Mouse (Mus musculus): Measurements from ENCODE around the gene Hoxa4. TPM values are rescaled to one million over a fixed set of nuclear protein-coding genes. Genes with fewer than 3 reads are reported as not detected.
A peak's percentile ranks its signal among the peaks of the same experiment; 100 is the strongest.

Gene Hoxa4
- total and polyA plus RNA-seq, 3 experiments: not detected

- TF ChIP-seq CTCF (IDR thresholded peaks at IDR 0.05; ENCODE audit: low read depth, low read length) (peak; percentile 83), GATA1 (IDR thresholded peaks at IDR 0.05; ENCODE audit: borderline replicate concordance, low read length) (no peak)
- peak; percentile 60 for ATAC-seq (ENCODE audit: extremely low read depth, insufficient number of reproducible peaks, low FRiP score, poor library complexity, severe bottlenecking)
- Histone ChIP-seq H3K9me3 (replicated peaks) (peaks cover 9% of the 10 kb centered on the region), H3K4me3 (ENCODE audit: low read depth, low read length) (peak within 1 kb of the TSS; percentile 62; the same call in 1 of the 2 replicates), H3K4me1 (ENCODE audit: insufficient read depth, low read depth, low read length) (peaks cover 10% of the 10 kb centered on the region), H3K36me3 (replicated peaks) (no peaks in the 10 kb centered on the region), H3K27me3 (ENCODE audit: insufficient read depth, low read length) (peaks cover 51% of the 10 kb centered on the region)
- DNase-seq (ENCODE audit: low spot score): peak; percentile 39
Measured at GRCm38 (mm10) chr6:52221337-52221992, 29.9 kb upstream of the Hoxa4 start, which contains the start of gene Hoxa7. Gene Hoxa7 (minus strand): TSS chr6:52221854.

- H3K9me3 ChIP-seq (replicated peaks): peaks cover 9% of the 10 kb centered on the region
- peaks cover 50% of the 10 kb centered on the region for H3K27me3 ChIP-seq (ENCODE audit: insufficient read depth, low read length)
- ATAC-seq (ENCODE audit: extremely low read depth, insufficient number of reproducible peaks, low FRiP score, poor library complexity, severe bottlenecking): no peak
- H3K4me3 ChIP-seq (ENCODE audit: low read depth, low read length): no peak overlapping the region
- H3K4me1 ChIP-seq (ENCODE audit: insufficient read depth, low read depth, low read length): peaks cover 10% of the 10 kb centered on the region
- TF ChIP-seq TAL1 (conservative IDR thresholded peaks at IDR 0.05; ENCODE audit: low read depth, low read length): no peak
- TF ChIP-seq CTCF (IDR thresholded peaks at IDR 0.05; ENCODE audit: low read depth, low read length): no peak
- no peak for TF ChIP-seq GATA1 (IDR thresholded peaks at IDR 0.05; ENCODE audit: borderline replicate concordance, low read length)
- TF ChIP-seq POLR2AphosphoS5 (IDR thresholded peaks at IDR 0.05; ENCODE audit: insufficient replicate concordance, low read depth, low read length): no peak
- TF ChIP-seq GATA2 (IDR thresholded peaks at IDR 0.05; ENCODE audit: borderline replicate concordance, low read depth, low read length): no peak
- H3K36me3 ChIP-seq (replicated peaks): no peaks in the 10 kb centered on the region
- DNase-seq (ENCODE audit: low spot score): no peak
Measured at GRCm38 (mm10) chr6:52220865-52221310, 29.3 kb upstream of the Hoxa4 start.

- Histone ChIP-seq H3K4me3 (ENCODE audit: low read depth, low read length) (no peak overlapping the region), H3K4me1 (ENCODE audit: insufficient read depth, low read depth, low read length) (peaks cover 10% of the 10 kb centered on the region)
Measured at GRCm38 (mm10) chr6:52220003-52220864, 28.7 kb upstream of the Hoxa4 start.

GRCm38 (mm10) chr6:52219234-52219942, 27.8 kb upstream of the Hoxa4 start:
- Histone ChIP-seq H3K4me1 (ENCODE audit: insufficient read depth, low read depth, low read length) (peaks cover 10% of the 10 kb centered on the region), H3K9me3 (replicated peaks) (peaks cover 9% of the 10 kb centered on the region), H3K4me3 (ENCODE audit: low read depth, low read length) (no peak overlapping the region), H3K27me3 (ENCODE audit: insufficient read depth, low read length) (peaks cover 42% of the 10 kb centered on the region), H3K36me3 (replicated peaks) (no peaks in the 10 kb centered on the region)
- TF ChIP-seq TAL1 (conservative IDR thresholded peaks at IDR 0.05; ENCODE audit: low read depth, low read length): no peak
- TF ChIP-seq CTCF (IDR thresholded peaks at IDR 0.05; ENCODE audit: low read depth, low read length): no peak
- TF ChIP-seq POLR2AphosphoS5 (IDR thresholded peaks at IDR 0.05; ENCODE audit: insufficient replicate concordance, low read depth, low read length): no peak
- TF ChIP-seq GATA1 (IDR thresholded peaks at IDR 0.05; ENCODE audit: borderline replicate concordance, low read length): no peak
- no peak for TF ChIP-seq GATA2 (IDR thresholded peaks at IDR 0.05; ENCODE audit: borderline replicate concordance, low read depth, low read length)
- ATAC-seq (ENCODE audit: extremely low read depth, insufficient number of reproducible peaks, low FRiP score, poor library complexity, severe bottlenecking) (no peak), DNase-seq (ENCODE audit: low spot score) (no peak)

More at GRCm38 (mm10) chr6:52220003-52220864, 28.7 kb upstream of the Hoxa4 start:
- DNase-seq (ENCODE audit: low spot score) (no peak), ATAC-seq (ENCODE audit: extremely low read depth, insufficient number of reproducible peaks, low FRiP score, poor library complexity, severe bottlenecking) (no peak)
- Histone ChIP-seq H3K27me3 (ENCODE audit: insufficient read depth, low read length) (peaks cover 48% of the 10 kb centered on the region), H3K36me3 (replicated peaks) (no peaks in the 10 kb centered on the region), H3K9me3 (replicated peaks) (peaks cover 9% of the 10 kb centered on the region)
- TF ChIP-seq CTCF (IDR thresholded peaks at IDR 0.05; ENCODE audit: low read depth, low read length) (no peak), POLR2AphosphoS5 (IDR thresholded peaks at IDR 0.05; ENCODE audit: insufficient replicate concordance, low read depth, low read length) (no peak), GATA2 (IDR thresholded peaks at IDR 0.05; ENCODE audit: borderline replicate concordance, low read depth, low read length) (no peak), TAL1 (conservative IDR thresholded peaks at IDR 0.05; ENCODE audit: low read depth, low read length) (no peak), GATA1 (IDR thresholded peaks at IDR 0.05; ENCODE audit: borderline replicate concordance, low read length) (no peak)

- no peaks in the 10 kb centered on the region for H3K36me3 ChIP-seq (replicated peaks)
Measured at GRCm38 (mm10) chr6:52218643-52219215, 27.2 kb upstream of the Hoxa4 start.

More at GRCm38 (mm10) chr6:52218643-52219215, 27.2 kb upstream of the Hoxa4 start:
- TF ChIP-seq TAL1 (conservative IDR thresholded peaks at IDR 0.05; ENCODE audit: low read depth, low read length) (no peak), GATA1 (IDR thresholded peaks at IDR 0.05; ENCODE audit: borderline replicate concordance, low read length) (no peak)
- Histone ChIP-seq H3K4me1 (ENCODE audit: insufficient read depth, low read depth, low read length) (peaks cover 10% of the 10 kb centered on the region), H3K9me3 (replicated peaks) (peaks cover 9% of the 10 kb centered on the region), H3K27me3 (ENCODE audit: insufficient read depth, low read length) (peaks cover 36% of the 10 kb centered on the region), H3K4me3 (ENCODE audit: low read depth, low read length) (no peak overlapping the region)
- ATAC-seq (ENCODE audit: extremely low read depth, insufficient number of reproducible peaks, low FRiP score, poor library complexity, severe bottlenecking): no peak
- no peak for DNase-seq (ENCODE audit: low spot score)

Measured in G1E (cell line).